Mouse (Mus musculus) heart, embryonic 14.5 days (tissue): ENCODE results near the gene Abhd17c. TPM values are rescaled to one million over a fixed set of nuclear protein-coding genes. Genes with fewer than 3 reads are reported as not detected.

Experiments used
- ATAC-seq: fragments of 200-750 bp; cut with Nextera tagmentation; 2 replicates; pipeline ENCODE4 v1.8.0; 2017; ENCODE audit warnings: low read depth, moderate TSS enrichment; ENCODE audit not compliant: insufficient number of reproducible peaks, insufficient read depth, low FRiP score
- H3K27ac ChIP-seq, 2 experiments: fragments of 200-500 bp in 1 of 2; fragments of 300-500 bp in 1 of 2; sonication (generic) in 1 of 2; replicated peaks in 1 of 2; 2 replicates each; pipeline ENCODE4 v1.5.1; 2012 to 2014; ENCODE audit warnings: low read depth in 2 of 2, low read length in 2 of 2, control low read depth in 1 of 2, mild to moderate bottlenecking in 1 of 2, mixed read lengths in 1 of 2; ENCODE audit not compliant: control insufficient read depth in 1 of 2, insufficient read depth in 1 of 2
- H3K27me3 ChIP-seq: fragments of 300-500 bp; sonication (generic); 2 replicates; pipeline ENCODE4 v1.6.1; 2014; ENCODE audit warnings: mild to moderate bottlenecking, low read length, control low read depth; ENCODE audit not compliant: control insufficient read depth, insufficient read depth
- H3K36me3 ChIP-seq: fragments of 300-500 bp; sonication (generic); 2 replicates; pipeline ENCODE4 v1.6.1; 2014; ENCODE audit warnings: mild to moderate bottlenecking, control low read depth, low read length, mixed read lengths; ENCODE audit not compliant: control insufficient read depth, insufficient read depth
- H3K4me1 ChIP-seq, 2 experiments: fragments of 200-500 bp in 1 of 2; fragments of 300-500 bp in 1 of 2; sonication (generic) in 1 of 2; 2 replicates each; pipeline ENCODE4 v1.6.1; 2012 to 2014; ENCODE audit warnings: low read length in 2 of 2, control low read depth in 1 of 2, mixed read lengths in 1 of 2; ENCODE audit not compliant: control insufficient read depth in 2 of 2, insufficient read depth in 2 of 2
- H3K4me2 ChIP-seq: fragments of 300-500 bp; sonication (generic); 2 replicates; pipeline ENCODE4 v1.6.1; 2014; ENCODE audit warnings: mild to moderate bottlenecking, low read length
- H3K4me3 ChIP-seq, 2 experiments: fragments of 200-500 bp in 1 of 2; fragments of 300-500 bp in 1 of 2; sonication (generic) in 1 of 2; 2 replicates each; pipeline ENCODE4 v1.5.1; 2012 to 2014; ENCODE audit warnings: low read length in 2 of 2, mild to moderate bottlenecking in 2 of 2, control low read depth in 1 of 2, low read depth in 1 of 2, moderate library complexity in 1 of 2; ENCODE audit not compliant: control insufficient read depth in 1 of 2, insufficient read depth in 1 of 2
- H3K9ac ChIP-seq: fragments of 300-500 bp; sonication (generic); 2 replicates; pipeline ENCODE4 v1.6.1; 2014; ENCODE audit warnings: mild to moderate bottlenecking, low read length
- H3K9me3 ChIP-seq: fragments of 300-500 bp; sonication (generic); 2 replicates; pipeline ENCODE4 v1.6.1; 2016; ENCODE audit warnings: low read length, control low read depth; ENCODE audit not compliant: control insufficient read depth
- WGBS: fragments of 180-500 bp; shearing (Covaris S2); extraction: QIAGEN DNeasy Blood & Tissue Kit; methylation state at CpG from one replicate; pipeline ENCODE4 v1.1.7; 2014; 5-methylcytosine and 5-hydroxymethylcytosine counted together
- polyA plus RNA-seq: library from polyadenylated mRNA; unstranded; fragments of >200 nt; fragmentation: Nextera tagmentation; extraction: Ambion mirVana; gene quantifications from 2 replicates; pipeline ENCODE4 v1.2.1, GENCODE M21; 2014

Gene Abhd17c
- polyA plus RNA-seq, 1 experiment from 2014 or later = 82.0 TPM

DNA sequence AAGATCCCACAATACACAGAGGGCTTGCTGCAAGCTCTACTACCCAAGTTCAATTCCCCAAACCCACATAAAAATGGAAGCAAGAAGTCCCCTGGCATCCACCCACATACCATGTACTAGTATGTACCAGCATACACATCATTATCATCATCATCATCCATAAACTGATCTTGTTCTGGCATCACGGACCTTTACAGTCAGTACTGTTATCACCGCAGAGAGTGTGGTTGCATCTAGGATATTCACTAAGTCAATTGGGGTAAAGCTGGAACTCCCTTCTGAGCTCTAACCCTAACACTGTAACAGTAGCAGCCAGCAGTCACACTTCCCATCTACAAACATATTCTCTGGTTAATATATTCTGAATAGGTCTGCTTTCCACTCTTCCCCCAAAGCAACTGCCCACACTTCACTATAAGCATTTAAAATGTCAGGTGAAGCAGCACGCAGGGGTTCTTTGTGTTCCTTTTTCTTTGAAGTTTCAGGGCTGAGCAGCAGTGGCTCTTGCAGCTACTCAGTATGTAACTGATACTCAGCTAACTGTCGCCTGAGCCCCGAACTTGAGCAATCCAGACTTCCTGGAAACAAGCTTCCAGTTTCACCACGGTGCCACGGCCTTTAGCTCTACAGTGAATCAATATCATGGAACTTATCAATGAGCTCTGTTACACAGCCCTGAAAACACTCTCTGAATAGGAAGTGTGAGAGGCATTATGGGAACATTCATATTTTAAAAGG is 8.8 kb downstream of the Abhd17c start:
- peaks cover 41 to 98% of the 10 kb centered on the region in 2 experiments for H3K4me1 ChIP-seq
- no peak overlapping the region for H3K4me3 ChIP-seq
- H3K4me2 ChIP-seq = no peak overlapping the region
- 40% methylated on average over 7 of the region's 7 CpGs for WGBS
- H3K36me3 ChIP-seq = no peaks in the 10 kb centered on the region
- no peaks in the 10 kb centered on the region for H3K27me3 ChIP-seq
- ATAC-seq = no peak
- no peak overlapping the region; the same call in 1 of the 2 replicates for H3K9ac ChIP-seq
- H3K27ac ChIP-seq = no peak overlapping the region
- no peaks in the 10 kb centered on the region for H3K9me3 ChIP-seq

DNA sequence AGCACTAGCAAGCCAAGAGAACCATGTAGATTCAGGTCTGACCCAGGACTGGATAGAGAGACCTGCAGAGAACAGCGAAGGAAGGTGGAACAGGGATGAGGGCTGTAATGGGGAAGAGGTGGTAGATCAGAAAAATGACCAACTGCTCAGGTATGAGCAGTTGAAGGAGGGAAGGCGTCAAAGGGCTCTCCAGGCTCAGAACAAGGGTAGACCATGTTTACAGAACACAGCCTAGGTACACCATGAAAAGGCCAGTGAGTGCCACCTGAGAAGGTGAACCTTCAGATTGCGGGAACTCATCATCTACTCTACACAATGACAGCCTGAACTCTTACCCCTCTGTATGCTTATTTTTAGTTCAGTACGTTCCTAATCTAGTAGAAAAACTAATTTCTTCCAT is 9.5 kb downstream of the Abhd17c start:
- Histone ChIP-seq H3K4me3 (no peak overlapping the region), H3K27ac (no peak overlapping the region), H3K9me3 (no peaks in the 10 kb centered on the region), H3K9ac (no peak overlapping the region), H3K36me3 (no peaks in the 10 kb centered on the region), H3K4me1 (peaks cover 43 to 95% of the 10 kb centered on the region in 2 experiments), H3K27me3 (no peaks in the 10 kb centered on the region), H3K4me2 (no peak overlapping the region)
- WGBS = 69% methylated on average over 4 of the region's 4 CpGs
- ATAC-seq = no peak

DNA sequence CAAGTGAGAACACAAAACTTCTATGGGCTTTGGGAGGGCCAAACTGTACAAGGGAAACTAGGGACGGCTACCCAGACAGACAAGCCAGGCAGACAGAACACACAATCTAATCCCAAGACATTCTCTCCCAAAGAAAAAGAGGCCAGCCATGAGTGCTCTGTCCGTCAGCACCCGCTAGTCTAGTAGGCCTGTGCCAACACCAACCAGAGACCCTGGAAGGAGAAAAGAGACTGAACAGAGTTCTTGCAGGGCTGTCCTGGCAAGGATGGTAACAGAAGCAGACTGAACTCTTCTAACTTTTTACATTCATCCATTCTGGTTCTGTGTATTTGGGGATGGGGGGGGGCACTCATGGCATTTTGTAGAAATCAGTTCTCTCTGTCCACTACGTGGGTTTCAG is 12.1 kb downstream of the Abhd17c start:
- Histone ChIP-seq H3K9ac (no peak overlapping the region), H3K4me3 (no peak overlapping the region), H3K4me2 (no peak overlapping the region), H3K36me3 (no peaks in the 10 kb centered on the region), H3K9me3 (no peaks in the 10 kb centered on the region), H3K27ac (0 out of 4 replicates have a peak overlapping the region, but pooled peaks of 1 of the 2 experiments have one; percentile 12), H3K4me1 (peaks cover 42 to 90% of the 10 kb centered on the region in 2 experiments), H3K27me3 (no peaks in the 10 kb centered on the region)
- WGBS = 26% methylated on average over 4 of the region's 4 CpGs
- no peak for ATAC-seq

DNA sequence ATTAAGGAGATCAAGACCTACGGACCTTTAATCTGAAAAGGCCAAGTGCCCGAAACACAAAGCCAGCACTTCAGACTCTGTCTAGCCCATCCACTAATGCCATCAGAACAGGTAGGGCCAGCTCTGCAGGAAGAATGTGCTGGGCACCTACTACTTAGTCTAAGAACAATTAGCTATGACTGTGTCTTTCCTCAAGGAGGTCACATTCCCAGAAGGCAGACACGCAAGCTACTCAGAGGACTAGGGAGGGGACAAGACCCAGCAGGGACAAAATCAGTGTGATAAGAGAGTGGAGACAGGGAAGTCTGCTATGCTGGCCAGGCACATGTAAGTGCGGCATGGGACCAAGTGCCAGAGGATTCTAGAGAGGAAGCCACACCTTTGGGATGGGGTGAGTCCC is 13.0 kb downstream of the Abhd17c start:
- Histone ChIP-seq H3K36me3 (no peaks in the 10 kb centered on the region), H3K4me3 (no peak overlapping the region), H3K27ac (no peak overlapping the region; a peak in 1 of 4 replicates), H3K9me3 (no peaks in the 10 kb centered on the region), H3K4me2 (no peak overlapping the region), H3K9ac (no peak overlapping the region), H3K27me3 (no peaks in the 10 kb centered on the region), H3K4me1 (peaks cover 38 to 87% of the 10 kb centered on the region in 2 experiments)
- no peak for ATAC-seq
- WGBS = 30% methylated on average over 4 of the region's 4 CpGs

DNA sequence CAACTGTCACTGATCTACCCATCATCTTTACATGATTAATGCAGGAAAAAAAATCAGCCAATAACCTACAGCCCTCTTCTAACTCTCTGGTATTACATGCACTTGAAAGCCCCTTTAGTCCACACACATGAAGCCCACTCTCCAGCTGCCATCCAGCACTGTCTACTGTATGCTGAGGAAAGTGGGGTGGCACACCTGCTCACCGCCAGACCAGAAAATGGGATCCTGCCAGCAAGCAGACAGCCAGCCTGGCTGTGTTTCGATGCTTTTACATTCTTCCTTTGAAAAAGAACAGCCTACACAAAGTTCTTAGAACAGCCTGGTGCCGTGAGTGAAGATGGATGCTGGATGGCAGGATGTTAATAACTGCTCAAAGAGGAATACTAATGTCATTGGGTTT is 13.9 kb downstream of the Abhd17c start:
- WGBS = 75% methylated on average over 3 of the region's 3 CpGs
- no peak for ATAC-seq
- H3K4me3 ChIP-seq = no peak overlapping the region
- H3K4me2 ChIP-seq = no peak overlapping the region
- no peaks in the 10 kb centered on the region for H3K9me3 ChIP-seq
- no peaks in the 10 kb centered on the region for H3K27me3 ChIP-seq
- peaks cover 33 to 87% of the 10 kb centered on the region in 2 experiments for H3K4me1 ChIP-seq
- H3K36me3 ChIP-seq = no peaks in the 10 kb centered on the region
- H3K9ac ChIP-seq = no peak overlapping the region
- H3K27ac ChIP-seq = no peak overlapping the region

DNA sequence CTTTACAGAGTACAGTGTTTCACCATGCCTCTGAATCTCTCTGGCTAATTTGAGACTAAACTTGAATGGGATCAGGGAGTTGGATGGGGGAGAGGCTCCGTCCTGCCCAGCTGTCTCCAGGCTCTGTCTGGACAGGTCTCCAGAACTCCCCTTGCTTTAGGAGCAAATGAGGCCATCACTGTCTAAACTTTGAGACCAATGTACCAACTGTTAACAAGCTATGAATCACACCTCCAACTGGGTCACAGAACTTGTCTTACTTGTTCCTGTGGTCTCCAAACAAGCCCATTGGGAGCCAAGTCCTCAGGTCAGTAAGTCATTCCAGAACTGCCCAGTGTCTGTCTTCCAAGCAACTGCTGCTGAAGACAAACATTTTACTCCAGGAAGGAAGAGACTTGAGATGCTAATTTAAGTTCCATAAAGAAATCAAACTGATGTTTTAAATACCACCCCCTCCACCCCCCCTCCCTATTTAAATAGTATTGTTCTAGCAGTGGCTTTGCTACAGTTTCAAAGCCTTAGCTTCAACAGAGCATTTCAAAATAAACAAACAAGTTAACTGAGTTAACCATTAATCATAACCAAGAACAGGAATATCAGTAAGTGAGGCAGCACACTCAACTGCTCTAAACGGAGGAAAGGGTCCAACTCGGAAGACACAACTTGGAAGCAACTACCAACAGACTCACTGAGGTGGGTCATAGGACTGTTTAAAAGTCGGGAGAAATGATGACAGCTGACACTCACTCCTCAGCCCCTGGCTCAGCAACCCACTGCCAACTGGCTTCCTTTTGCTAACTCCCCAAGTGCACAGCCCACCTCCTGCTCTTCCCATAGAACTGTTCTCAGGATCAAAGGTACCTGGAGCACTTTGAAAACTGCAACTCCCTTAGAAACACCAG is 15.6 kb downstream of the Abhd17c start:
- no peak overlapping the region for H3K27ac ChIP-seq

DNA sequence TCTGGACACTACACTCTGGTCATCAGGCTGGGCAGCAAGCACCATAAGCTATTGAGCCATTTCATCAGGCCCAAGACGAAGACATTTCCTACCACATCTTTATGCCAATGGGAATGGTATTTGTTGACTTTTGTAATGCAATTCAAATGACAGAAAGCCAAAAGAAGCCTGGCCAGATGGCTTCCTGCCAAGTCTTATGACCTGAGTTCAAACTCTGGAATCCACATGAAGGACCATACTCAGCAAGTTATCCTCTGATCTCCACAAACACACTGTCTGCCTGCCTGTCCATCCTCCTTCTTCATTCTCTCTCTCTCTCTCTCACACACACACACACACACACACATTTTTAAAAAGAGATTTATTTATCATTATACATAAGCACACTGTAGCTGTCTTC is 19.0 kb downstream of the Abhd17c start:
- H3K27ac ChIP-seq = no peak overlapping the region
- H3K36me3 ChIP-seq = no peaks in the 10 kb centered on the region
- peaks cover 30 to 74% of the 10 kb centered on the region in 2 experiments for H3K4me1 ChIP-seq
- no peak overlapping the region for H3K4me2 ChIP-seq
- ATAC-seq = no peak
- no peak overlapping the region for H3K4me3 ChIP-seq
- no peak overlapping the region for H3K9ac ChIP-seq
- H3K9me3 ChIP-seq = no peaks in the 10 kb centered on the region
- H3K27me3 ChIP-seq = no peaks in the 10 kb centered on the region
- WGBS = 30% methylated on average over 1 of the region's 1 CpGs

More for the DNA sequence above, 15.6 kb downstream of the Abhd17c start:
- no peaks in the 10 kb centered on the region for H3K9me3 ChIP-seq
- H3K9ac ChIP-seq = no peak overlapping the region
- H3K27me3 ChIP-seq = no peaks in the 10 kb centered on the region
- H3K4me3 ChIP-seq = no peak overlapping the region
- ATAC-seq = no peak
- 46% methylated on average over 4 of the region's 4 CpGs for WGBS
- peaks cover 34 to 82% of the 10 kb centered on the region in 2 experiments for H3K4me1 ChIP-seq
- no peaks in the 10 kb centered on the region for H3K36me3 ChIP-seq
- H3K4me2 ChIP-seq = no peak overlapping the region
